Mouse (Mus musculus): Measurements from ENCODE around the gene Eepd1. TPM values are rescaled to one million over a fixed set of nuclear protein-coding genes. Genes with fewer than 3 reads are reported as not detected.

The Eepd1 gene
- polyA plus RNA-seq, 1 experiment from 2014 or later, result 19.7 TPM

DNA sequence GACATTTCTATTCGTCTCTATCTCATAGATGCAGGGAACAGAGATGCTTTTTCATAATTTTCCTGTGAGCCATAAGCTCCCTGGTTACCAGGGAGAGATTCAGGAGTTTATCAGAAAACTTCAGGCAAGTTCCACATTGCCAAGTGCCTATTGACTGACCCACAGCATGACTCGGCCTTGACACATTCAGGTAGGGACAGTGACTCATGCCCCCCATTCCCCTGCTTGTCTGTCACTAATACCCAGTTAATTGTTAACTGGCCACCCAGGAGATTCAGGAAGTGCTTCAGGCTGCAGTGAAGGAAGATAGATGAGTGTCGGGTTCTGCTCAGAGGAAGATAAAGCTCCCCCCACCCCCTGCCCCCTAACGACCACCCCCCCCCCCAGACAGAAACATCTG is 109.4 kb downstream of the Eepd1 start:
- Histone ChIP-seq H3K36me3 (peaks cover 5% of the 10 kb centered on the region; the same call in 1 of the 2 replicates), H3K9me3 (no peaks in the 10 kb centered on the region), H3K4me2 (replicated peaks) (no peak overlapping the region), H3K27me3 (no peaks in the 10 kb centered on the region), H3K27ac (no peak overlapping the region), H3K9ac (no peak overlapping the region), H3K4me3 (no peak overlapping the region), H3K4me1 (peaks cover 9% of the 10 kb centered on the region)
- WGBS, result 32% methylated on average over 4 of the region's 4 CpGs
- no peak for ATAC-seq (ENCODE audit: insufficient number of reproducible peaks, insufficient read depth, low FRiP score, low TSS enrichment)

DNA sequence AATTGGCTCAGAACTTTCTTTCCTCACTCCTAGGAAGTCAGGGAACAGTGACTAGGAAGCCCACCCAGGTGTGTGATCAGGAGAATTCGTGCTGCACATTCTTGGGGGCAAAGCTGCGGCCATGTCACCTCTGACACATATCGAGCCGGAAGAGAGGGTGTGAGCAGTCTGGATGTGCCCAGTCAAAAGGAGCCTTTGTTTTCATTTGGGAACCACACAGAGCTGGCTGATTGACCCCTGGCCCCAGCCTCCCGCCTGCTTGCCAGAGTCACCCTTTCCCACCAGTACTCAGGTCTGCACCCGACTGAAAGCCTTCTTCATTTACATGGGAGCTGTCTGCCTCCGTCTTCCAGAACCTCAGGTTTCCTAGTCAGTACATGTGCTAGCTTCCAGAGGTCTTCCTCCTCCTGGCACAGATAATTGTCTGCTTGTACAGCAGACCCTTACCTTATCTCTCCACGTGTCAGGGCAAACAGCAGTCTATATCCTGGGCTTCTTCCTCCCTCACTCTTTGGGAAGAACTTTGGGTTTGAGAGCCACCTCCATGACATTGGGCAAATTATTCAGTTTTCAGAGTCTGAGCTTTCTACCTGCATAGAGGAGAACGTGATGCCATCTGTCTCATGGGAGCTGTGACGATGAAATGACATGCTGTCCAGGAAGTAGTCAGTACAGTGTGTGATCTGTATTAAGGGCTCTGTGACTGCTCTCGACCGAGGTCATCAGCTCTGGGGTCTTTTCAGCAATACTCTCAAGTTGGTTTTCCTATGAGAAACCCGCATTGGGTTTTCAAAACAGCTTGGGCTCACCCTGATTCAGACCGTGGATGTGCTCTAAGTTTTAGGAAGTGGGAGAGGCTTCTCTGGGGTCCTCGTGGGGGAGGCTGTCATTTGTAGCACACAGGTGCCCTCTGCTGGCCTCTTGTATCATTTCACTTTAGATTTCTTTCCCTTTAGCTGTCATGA is 110.3 kb downstream of the Eepd1 start:
- no peak overlapping the region for H3K9ac ChIP-seq
- H3K27ac ChIP-seq, result no peak overlapping the region
- no peaks in the 10 kb centered on the region for H3K27me3 ChIP-seq
- H3K4me3 ChIP-seq, result no peak overlapping the region
- H3K9me3 ChIP-seq, result no peaks in the 10 kb centered on the region
- H3K4me2 ChIP-seq (replicated peaks), result peak overlapping the region; percentile 37
- 18% methylated on average over 15 of the region's 15 CpGs for WGBS
- peaks cover 9% of the 10 kb centered on the region for H3K4me1 ChIP-seq
- peak; percentile 65 for ATAC-seq (ENCODE audit: insufficient number of reproducible peaks, insufficient read depth, low FRiP score, low TSS enrichment)
- H3K36me3 ChIP-seq, result peaks cover 5% of the 10 kb centered on the region; the same call in 1 of the 2 replicates

- no peak for ATAC-seq (ENCODE audit: insufficient number of reproducible peaks, insufficient read depth, low FRiP score, low TSS enrichment)
Measured at GRCm38 (mm10) chr9:25592355-25592955, 111.1 kb downstream of the Eepd1 start.

DNA sequence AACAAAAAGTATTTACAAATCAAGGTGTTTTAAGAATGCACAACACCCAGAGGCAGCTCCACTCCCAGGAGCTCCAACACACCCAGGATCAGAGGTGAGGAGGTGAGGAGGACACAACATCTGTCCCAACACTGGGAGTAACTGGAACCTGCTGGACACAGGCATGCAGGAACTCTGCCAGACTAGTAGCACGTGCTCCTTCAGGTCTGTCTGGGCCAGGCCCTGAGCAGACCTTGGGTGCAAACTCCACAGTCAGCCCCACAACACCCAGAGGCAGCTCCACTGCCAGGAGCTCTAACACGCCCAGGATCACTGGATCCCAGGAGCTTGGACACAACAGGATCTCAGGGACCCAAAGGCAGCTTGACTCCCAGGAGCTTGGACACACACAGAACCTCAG is 143.4 kb downstream of the Eepd1 start:
- 66% methylated on average over 2 of the region's 2 CpGs for WGBS
- ATAC-seq (ENCODE audit: insufficient number of reproducible peaks, insufficient read depth, low FRiP score, low TSS enrichment), result no peak

More at GRCm38 (mm10) chr9:25592355-25592955, 111.1 kb downstream of the Eepd1 start:
- H3K4me2 ChIP-seq (replicated peaks), result peak overlapping the region; percentile 37
- no peaks in the 10 kb centered on the region for H3K9me3 ChIP-seq
- H3K27ac ChIP-seq, result no peak overlapping the region
- H3K4me1 ChIP-seq, result peaks cover 9% of the 10 kb centered on the region
- WGBS, result 50% methylated on average over 4 of the region's 4 CpGs
- H3K36me3 ChIP-seq, result peaks cover 5% of the 10 kb centered on the region; the same call in 1 of the 2 replicates
- no peak overlapping the region for H3K4me3 ChIP-seq
- no peak overlapping the region for H3K9ac ChIP-seq
- H3K27me3 ChIP-seq, result no peaks in the 10 kb centered on the region

GRCm38 (mm10) chr9:25629531-25630099 is 148.3 kb downstream of the Eepd1 start:
- Histone ChIP-seq H3K9me3 (no peaks in the 10 kb centered on the region), H3K4me2 (replicated peaks) (no peak overlapping the region), H3K27me3 (no peaks in the 10 kb centered on the region), H3K36me3 (no peaks in the 10 kb centered on the region), H3K4me3 (no peak overlapping the region), H3K9ac (no peak overlapping the region), H3K27ac (no peak overlapping the region), H3K4me1 (no peaks in the 10 kb centered on the region)
- 74% methylated on average over 5 of the region's 5 CpGs for WGBS
- ATAC-seq (ENCODE audit: insufficient number of reproducible peaks, insufficient read depth, low FRiP score, low TSS enrichment), result no peak

More for the DNA sequence above, 143.4 kb downstream of the Eepd1 start:
- Histone ChIP-seq H3K27ac (no peak overlapping the region), H3K9me3 (no peaks in the 10 kb centered on the region), H3K4me1 (no peaks in the 10 kb centered on the region), H3K4me3 (no peak overlapping the region), H3K4me2 (replicated peaks) (no peak overlapping the region), H3K36me3 (no peaks in the 10 kb centered on the region), H3K27me3 (no peaks in the 10 kb centered on the region), H3K9ac (no peak overlapping the region)

Other genes starting within 250 kb of the Eepd1 start
- 287 and 310 TPM in 2 replicates for gene Sept7, start 229.1 kb upstream of the Eepd1 start, polyA plus RNA-seq (2016; fragmentation: Nextera tagmentation; extraction: Ambion mirVana)